Mouse (Mus musculus) liver, embryonic 16.5 days (tissue): ENCODE data around the gene Gpr108. TPM values are rescaled to one million over a fixed set of nuclear protein-coding genes. Genes with fewer than 3 reads are reported as not detected.

ENCODE experiments used
- ATAC-seq: fragments of 200-750 bp; cut with Nextera tagmentation; 2 replicates; pipeline ENCODE4 v1.8.0; 2017; ENCODE audit warnings: low read depth, mild to moderate bottlenecking, moderate number of reproducible peaks, moderate library complexity
- H3K27ac ChIP-seq: fragments of 300-500 bp; sonication (generic); 2 replicates; pipeline ENCODE4 v1.5.1; 2014; ENCODE audit warnings: mild to moderate bottlenecking, low read length
- H3K27me3 ChIP-seq: fragments of 300-500 bp; sonication (generic); 2 replicates; pipeline ENCODE4 v1.6.1; 2014; ENCODE audit warnings: low read depth, low read length, mixed read lengths; ENCODE audit not compliant: control insufficient read depth, insufficient read depth
- H3K36me3 ChIP-seq: fragments of 300-500 bp; sonication (generic); 2 replicates; pipeline ENCODE4 v1.6.1; 2014; ENCODE audit warnings: mild to moderate bottlenecking; ENCODE audit not compliant: control insufficient read depth, insufficient read depth
- H3K4me1 ChIP-seq: fragments of 300-500 bp; sonication (generic); 2 replicates; pipeline ENCODE4 v1.6.1; 2014; ENCODE audit warnings: low read depth, low read length, mixed read lengths; ENCODE audit not compliant: control insufficient read depth
- H3K4me2 ChIP-seq: fragments of 300-500 bp; sonication (generic); 2 replicates; pipeline ENCODE4 v1.6.1; 2014; ENCODE audit warnings: low read depth, low read length, mixed read lengths
- H3K4me3 ChIP-seq: fragments of 300-500 bp; sonication (generic); 2 replicates; pipeline ENCODE4 v1.5.1; 2014; ENCODE audit warnings: low read depth, mild to moderate bottlenecking, low read length
- H3K9ac ChIP-seq: fragments of 300-500 bp; sonication (generic); 2 replicates; pipeline ENCODE4 v1.6.1; 2014; ENCODE audit warnings: low read depth, low read length
- H3K9me3 ChIP-seq: fragments of 300-500 bp; sonication (generic); replicated peaks from 2 replicates; pipeline ENCODE4 v1.6.1; 2016; ENCODE audit warnings: low read length; ENCODE audit not compliant: control insufficient read depth
- WGBS: fragments of 180-500 bp; shearing (Covaris S2); extraction: QIAGEN DNeasy Blood & Tissue Kit; methylation state at CpG from one replicate; pipeline ENCODE4 v1.1.7; 2014; ENCODE audit not compliant: insufficient replicate concordance; 5-methylcytosine and 5-hydroxymethylcytosine counted together
- polyA plus RNA-seq: library from polyadenylated mRNA; unstranded; fragments of >200 nt; fragmentation: Nextera tagmentation; extraction: Ambion mirVana; gene quantifications from 2 replicates; pipeline ENCODE4 v1.2.1, GENCODE M21; 2015

The Gpr108 gene
- polyA plus RNA-seq, 1 experiment from 2014 or later, result 12.6 TPM

- H3K4me2 ChIP-seq, result no peak overlapping the region
- peaks cover 13% of the 10 kb centered on the region for H3K27me3 ChIP-seq
- 58% methylated on average over 6 of the region's 6 CpGs for WGBS
- no peak overlapping the region for H3K4me3 ChIP-seq
- peaks cover 16% of the 10 kb centered on the region for H3K4me1 ChIP-seq
- H3K27ac ChIP-seq, result no peak overlapping the region
- no peak for ATAC-seq
- H3K36me3 ChIP-seq, result no peaks in the 10 kb centered on the region
- no peak overlapping the region for H3K9ac ChIP-seq
- no peaks in the 10 kb centered on the region for H3K9me3 ChIP-seq
These were observed 5.1 kb upstream of the Gpr108 start for GRCm38 (mm10) chr17:57253306-57253705.

GRCm38 (mm10) chr17:57251431-57251830, 3.2 kb upstream of the Gpr108 start:
- Histone ChIP-seq H3K9ac (no peak overlapping the region), H3K4me1 (peaks cover 22% of the 10 kb centered on the region), H3K27me3 (peaks cover 13% of the 10 kb centered on the region), H3K4me3 (no peak overlapping the region), H3K36me3 (no peaks in the 10 kb centered on the region), H3K4me2 (no peak overlapping the region), H3K9me3 (no peaks in the 10 kb centered on the region), H3K27ac (no peak overlapping the region)
- 88% methylated on average over 3 of the region's 3 CpGs for WGBS
- no peak for ATAC-seq

GRCm38 (mm10) chr17:57250461-57251160, 2.4 kb upstream of the Gpr108 start:
- peak overlapping the region; percentile 29 for H3K9ac ChIP-seq
- H3K4me3 ChIP-seq, result peak overlapping the region; percentile 77
- peak overlapping the region; percentile 70 for H3K4me2 ChIP-seq
- H3K27me3 ChIP-seq, result peaks cover 13% of the 10 kb centered on the region
- H3K27ac ChIP-seq, result no peak overlapping the region
- no peaks in the 10 kb centered on the region for H3K36me3 ChIP-seq
- no peak for ATAC-seq
- 4% methylated on average over 33 of the region's 33 CpGs for WGBS
- H3K9me3 ChIP-seq, result no peaks in the 10 kb centered on the region
- H3K4me1 ChIP-seq, result peaks cover 30% of the 10 kb centered on the region

- peak; percentile 42 for ATAC-seq
- H3K9me3 ChIP-seq, result no peaks in the 10 kb centered on the region
- under 1% methylated on average over 52 of the region's 52 CpGs for WGBS
These were observed 1.2 kb upstream of the Gpr108 start, which contains the start of gene Trip10 for GRCm38 (mm10) chr17:57249186-57250181. Gene Trip10 (plus strand): TSS chr17:57249455.

GRCm38 (mm10) chr17:57248771-57249170, 525 bp upstream of the Gpr108 start:
- peak overlapping the region; percentile 70 for H3K4me2 ChIP-seq
- H3K4me1 ChIP-seq, result peaks cover 31% of the 10 kb centered on the region
- no peak for ATAC-seq
- no peaks in the 10 kb centered on the region for H3K36me3 ChIP-seq
- H3K4me3 ChIP-seq, result peak overlapping the region; percentile 77
- peak overlapping the region; percentile 54 for H3K9ac ChIP-seq
- H3K27ac ChIP-seq, result peak overlapping the region; percentile 86
- 7% methylated on average over 13 of the region's 13 CpGs for WGBS
- peaks cover 13% of the 10 kb centered on the region for H3K27me3 ChIP-seq
- H3K9me3 ChIP-seq, result no peaks in the 10 kb centered on the region

More at GRCm38 (mm10) chr17:57249186-57250181, 1.2 kb upstream of the Gpr108 start, which contains the start of gene Trip10:
- peak within 1 kb of the TSS; percentile 77 for H3K4me3 ChIP-seq
- peak within 1 kb of the TSS; percentile 68 for H3K9ac ChIP-seq
- peaks cover 31% of the 10 kb centered on the region for H3K4me1 ChIP-seq
- H3K4me2 ChIP-seq, result peak within 1 kb of the TSS; percentile 70
- no peaks in the 10 kb centered on the region for H3K36me3 ChIP-seq
- H3K27ac ChIP-seq, result peak within 1 kb of the TSS; percentile 86
- H3K27me3 ChIP-seq, result peaks cover 13% of the 10 kb centered on the region

- H3K27me3 ChIP-seq, result peaks cover 13% of the 10 kb centered on the region
- peak overlapping the region; percentile 70 for H3K4me2 ChIP-seq
- H3K9ac ChIP-seq, result peak overlapping the region; percentile 82
- WGBS, result under 1% methylated on average over 46 of the region's 46 CpGs
- H3K9me3 ChIP-seq, result no peaks in the 10 kb centered on the region
- peaks cover 6% of the 10 kb centered on the region for H3K36me3 ChIP-seq
- H3K4me1 ChIP-seq, result peaks cover 31% of the 10 kb centered on the region
- peak; percentile 84 for ATAC-seq
- H3K4me3 ChIP-seq, result peak overlapping the region; percentile 77
- H3K27ac ChIP-seq, result peak overlapping the region; percentile 86
These were observed 649 bp downstream of the Gpr108 start for GRCm38 (mm10) chr17:57247393-57248200.

GRCm38 (mm10) chr17:57246663-57247392, 1.4 kb downstream of the Gpr108 start:
- peak overlapping the region; percentile 77 for H3K4me3 ChIP-seq
- H3K9ac ChIP-seq, result peak overlapping the region; percentile 82
- peaks cover 6% of the 10 kb centered on the region for H3K36me3 ChIP-seq
- 4% methylated on average over 18 of the region's 18 CpGs for WGBS
- H3K9me3 ChIP-seq, result no peaks in the 10 kb centered on the region
- H3K4me1 ChIP-seq, result peaks cover 31% of the 10 kb centered on the region
- peak overlapping the region; percentile 78 for H3K27ac ChIP-seq
- no peak for ATAC-seq
- H3K27me3 ChIP-seq, result peaks cover 13% of the 10 kb centered on the region
- H3K4me2 ChIP-seq, result peak overlapping the region; percentile 70
